Mouse (Mus musculus): ENCODE measurements around the gene Gja4.

DNA sequence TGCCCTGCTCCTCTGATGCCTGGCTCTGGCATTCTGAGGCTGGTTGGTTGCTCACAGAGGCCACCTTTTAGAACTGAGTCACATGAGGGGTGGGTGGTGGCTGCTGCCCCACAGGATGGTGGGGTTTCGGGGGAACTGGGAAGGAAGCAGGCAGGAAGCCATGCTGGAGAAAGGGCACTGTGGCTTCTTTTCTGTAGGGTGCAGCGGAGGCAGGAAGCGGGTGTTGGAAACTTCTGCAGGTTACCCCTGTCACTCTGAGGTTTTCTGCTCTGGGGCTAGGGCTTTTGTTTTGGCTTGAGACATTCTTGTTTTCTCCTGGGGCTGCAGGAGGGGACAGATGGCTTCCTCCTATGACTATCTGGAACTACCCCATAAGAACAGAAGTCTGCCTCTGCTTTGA, 48.7 kb upstream of the Gja4 start:
- TF ChIP-seq CTCF (IDR thresholded peaks at IDR 0.05; ENCODE audit: extremely low read depth, insufficient read depth, insufficient read length, insufficient replicate concordance), result no peak
- TF ChIP-seq POLR2A (IDR thresholded peaks at IDR 0.05; ENCODE audit: low read depth, low read length), result no peak

Data from spleen, adult 2 months (tissue).